Mouse (Mus musculus) monocyte, adult 59 days (primary cell): Measurements from ENCODE around the gene Ap3d1. TPM values are rescaled to one million over a fixed set of nuclear protein-coding genes. Genes with fewer than 3 reads are reported as not detected.

ENCODE experiments used
- total RNA-seq, 2 experiments: library from RNA; stranded (reverse); gene quantifications; one replicate each; pipeline ENCODE4 v1.2.4; 2023

The Ap3d1 gene
- 100 to 1,000 TPM; 153 to 155 TPM for total RNA-seq

DNA sequence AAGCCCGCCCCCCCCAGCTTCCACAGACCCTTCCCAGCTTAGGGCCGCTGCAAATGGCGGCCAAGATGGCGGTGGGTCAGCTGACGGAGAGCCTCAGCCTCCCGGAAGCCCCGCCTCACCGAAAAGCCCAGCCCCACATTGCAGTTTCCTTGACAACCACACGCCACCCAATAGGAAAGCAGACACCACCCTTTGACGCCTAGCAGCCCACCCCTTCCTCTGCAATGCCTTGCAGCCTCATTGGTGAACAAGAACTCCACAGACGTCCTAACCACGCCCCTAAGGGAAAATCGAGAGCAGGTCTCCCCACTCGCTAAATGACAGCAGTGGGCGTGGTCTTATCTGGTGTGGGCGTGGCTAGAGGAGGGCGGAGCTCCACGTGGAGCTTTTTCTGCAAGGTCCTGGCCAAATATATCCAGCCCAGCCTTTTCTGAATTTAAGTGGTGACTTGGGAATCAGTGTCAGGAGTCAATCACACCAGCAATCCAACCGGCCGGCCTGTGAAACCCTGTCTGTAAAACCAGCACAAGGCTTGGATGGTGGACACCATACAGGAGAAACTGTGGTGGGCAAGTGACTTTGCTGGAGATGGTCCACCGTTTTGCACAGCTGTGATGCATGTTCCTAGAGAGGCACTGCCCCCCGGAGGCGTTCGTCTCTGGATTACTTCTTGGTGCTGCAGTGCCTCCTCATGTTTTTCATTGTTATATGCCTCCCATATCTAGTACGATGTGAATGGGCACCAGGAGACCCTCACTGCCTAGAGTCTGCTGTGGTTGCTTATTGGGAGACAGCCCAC lies at the start of gene Ap3d1:
Ap3d1 (minus strand) TSS at position 85 of the 799 bp plus-strand sequence.

DNA sequence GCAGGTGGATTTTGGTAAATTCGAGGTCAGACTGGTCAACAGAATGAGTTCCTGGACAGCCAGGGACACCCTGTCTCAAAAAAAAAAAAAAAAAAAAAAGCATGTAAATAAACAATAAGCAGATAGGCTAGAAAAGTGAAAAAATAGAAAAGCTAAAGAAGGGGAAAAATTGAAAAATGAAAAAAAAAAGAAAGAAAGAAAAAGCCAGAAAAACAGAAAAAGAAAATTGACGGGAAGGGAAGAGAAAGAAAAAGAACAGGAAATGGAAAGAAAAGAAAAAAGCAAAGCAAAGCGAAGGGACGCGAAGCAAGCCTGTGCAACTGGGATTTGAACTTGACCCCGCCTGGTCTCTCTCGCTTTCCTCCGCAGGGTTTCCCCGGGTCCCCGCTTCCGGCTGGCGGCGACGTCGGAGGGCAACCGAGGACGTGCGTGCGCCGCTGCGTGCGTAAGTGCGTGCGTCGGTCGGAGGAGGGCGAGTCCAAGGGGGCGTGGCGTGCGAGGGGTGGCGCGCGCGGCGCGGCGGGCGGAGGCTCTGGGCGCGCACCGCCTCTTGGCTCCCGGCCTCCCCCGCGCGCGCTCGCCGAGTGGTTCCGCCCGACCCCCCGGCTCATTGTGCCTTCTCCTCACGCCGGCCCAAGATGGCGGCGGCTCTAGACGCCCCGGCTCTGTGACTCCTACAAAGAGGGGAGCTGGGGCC lies 12.7 kb upstream of the Ap3d1 start, which contains the start of gene Dot1l:
Dot1l (plus strand) TSS at position 613 of the 697 bp plus-strand sequence.

GRCm38 (mm10) chr10:80701721-80702535 lies 40.1 kb downstream of the Ap3d1 start, which contains the start of the genes Mob3a and Izumo4:
Mob3a (minus strand) TSS chr10:80701977.
Izumo4 (plus strand) TSS chr10:80702184.

GRCm38 (mm10) chr10:80677942-80678436 lies 64.1 kb downstream of the Ap3d1 start, which contains the start of gene Mknk2:
Mknk2 (minus strand) TSS chr10:80678112.

Other genes with a start within 250 kb of the Ap3d1 start
- gene Onecut3, start 247.4 kb downstream of the Ap3d1 start, total RNA-seq = not detected
- not detected for gene Atp8b3, start 203.1 kb downstream of the Ap3d1 start, total RNA-seq
- 100 to 1,000 TPM in 1 of 2 experiments, 10 to 100 TPM in 1; 98.6 to 111 TPM for gene Rexo1, start 180.7 kb downstream of the Ap3d1 start, total RNA-seq
- gene Klf16, start 164.9 kb downstream of the Ap3d1 start, total RNA-seq = 10 to 100 TPM; 16.0 to 17.2 TPM
- 10 to 100 TPM; 52.1 to 54.2 TPM for gene Abhd17a, start 151.9 kb downstream of the Ap3d1 start, total RNA-seq
- gene Scamp4, start 139.4 kb downstream of the Ap3d1 start, total RNA-seq = 10 to 100 TPM; 27.5 to 33.1 TPM
- 1 to 10 TPM; 6.9 to 8.3 TPM for gene Adat3, start 139.4 kb downstream of the Ap3d1 start, total RNA-seq
- gene Gm49322, start 136.2 kb downstream of the Ap3d1 start, total RNA-seq = 1 to 10 TPM; 1.5 to 2.0 TPM
- gene Csnk1g2, start 119.4 kb downstream of the Ap3d1 start, total RNA-seq = 100 to 1,000 TPM; 111 TPM
- gene Btbd2, start 85.2 kb downstream of the Ap3d1 start, total RNA-seq = 10 to 100 TPM; 27.1 to 29.9 TPM
- gene Mknk2, start 64.2 kb downstream of the Ap3d1 start, total RNA-seq = 100 to 1,000 TPM; 277 to 297 TPM
- gene Mob3a, start 40.3 kb downstream of the Ap3d1 start, total RNA-seq = 100 to 1,000 TPM; 115 to 125 TPM
- 10 to 100 TPM; 11.6 to 13.5 TPM for gene Izumo4, start 40.1 kb downstream of the Ap3d1 start, total RNA-seq
- 10 to 100 TPM; 37.6 to 42.3 TPM for gene Dot1l, start 12.9 kb upstream of the Ap3d1 start, total RNA-seq
- 10 to 100 TPM; 54.7 to 55.9 TPM for gene Sf3a2, start 55.9 kb upstream of the Ap3d1 start, total RNA-seq
- gene Plekhj1, start 56.4 kb upstream of the Ap3d1 start, total RNA-seq = 100 to 1,000 TPM; 100 to 104 TPM
- under 1 TPM; 0.30 to 0.58 TPM for gene Amh, start 63.0 kb upstream of the Ap3d1 start, total RNA-seq
- gene Jsrp1, start 71.2 kb upstream of the Ap3d1 start, total RNA-seq = not detected
- 100 to 1,000 TPM; 490 to 501 TPM for gene Oaz1, start 84.4 kb upstream of the Ap3d1 start, total RNA-seq
- gene Lingo3, start 101.8 kb upstream of the Ap3d1 start, total RNA-seq = not detected
- 10 to 100 TPM; 15.9 to 29.9 TPM for gene Lsm7, start 112.9 kb upstream of the Ap3d1 start, total RNA-seq
- gene Sppl2b, start 113.0 kb upstream of the Ap3d1 start, total RNA-seq = 10 to 100 TPM; 27.1 to 36.9 TPM
- not detected for gene Tmprss9, start 129.6 kb upstream of the Ap3d1 start, total RNA-seq
- 10 to 100 TPM; 49.5 to 51.3 TPM for gene Timm13, start 158.7 kb upstream of the Ap3d1 start, total RNA-seq
- 1 to 10 TPM; 4.1 to 4.5 TPM for gene Lmnb2, start 176.0 kb upstream of the Ap3d1 start, total RNA-seq
- gene Gadd45b, start 187.8 kb upstream of the Ap3d1 start, total RNA-seq = 10 to 100 TPM; 39.5 to 46.2 TPM